Comparison of ENCODE assay signal across 10 mouse cellular contexts in the genomic region with DNA sequence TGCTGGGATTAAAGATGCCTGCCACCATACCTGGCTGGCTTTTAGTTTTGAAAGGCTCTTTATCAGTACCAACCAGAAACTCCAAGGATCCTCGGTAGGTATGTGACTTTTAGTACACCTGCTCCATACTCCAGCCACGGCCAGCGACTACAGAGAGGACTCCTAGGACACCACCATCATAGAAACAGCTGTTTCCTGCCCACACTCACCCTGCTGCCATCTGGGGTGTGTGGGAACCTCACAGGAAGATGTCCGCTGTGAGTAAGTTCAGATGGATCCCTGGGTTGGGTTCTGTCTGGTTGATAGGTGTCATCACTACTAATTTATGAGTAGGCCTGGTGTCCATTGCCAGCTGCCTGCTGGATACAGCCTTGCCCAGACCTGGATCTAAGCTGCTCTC.
"Had no signal": no experiment of that assay in that cellular context is flagged by ENCODE, and none has a peak within 500 bp of the region (broad histone marks: within the 10 kb centered on the region; RNA-seq: fewer than 3 reads in every experiment).

No protein-coding gene starts in this region.

- H3K27me3 ChIP-seq: liver, embryonic 12.5 days; lung, embryonic 15.5 days; midbrain, embryonic 12.5 days; neural tube, embryonic 15.5 days had no signal

- H3K4me1 ChIP-seq: midbrain, embryonic 12.5 days; neural tube, embryonic 15.5 days had no signal

- DNase-seq: kidney, adult 11 months; kidney, adult 9 months; kidney, postnatal 36 days; lung, postnatal 14 days had no signal

- H3K4me3 ChIP-seq: limb, embryonic 10.5 days; liver, embryonic 12.5 days; lung, embryonic 15.5 days; midbrain, embryonic 12.5 days; neural tube, embryonic 15.5 days had no signal

- H3K9ac ChIP-seq: liver, embryonic 12.5 days; lung, embryonic 15.5 days; midbrain, embryonic 12.5 days; neural tube, embryonic 15.5 days had no signal

- H3K36me3 ChIP-seq: limb, embryonic 10.5 days; liver, embryonic 12.5 days; lung, embryonic 15.5 days; midbrain, embryonic 12.5 days had no signal

- H3K4me2 ChIP-seq: liver, embryonic 12.5 days; lung, embryonic 15.5 days; midbrain, embryonic 12.5 days; neural tube, embryonic 15.5 days had no signal

- H3K27ac ChIP-seq: kidney, postnatal 0 days; liver, embryonic 12.5 days; lung, embryonic 15.5 days; midbrain, embryonic 12.5 days; neural tube, embryonic 15.5 days had no signal

- ATAC-seq: liver, embryonic 12.5 days had no signal

- H3K9me3 ChIP-seq: limb, embryonic 10.5 days; liver, embryonic 12.5 days; lung, embryonic 15.5 days; midbrain, embryonic 12.5 days; neural tube, embryonic 15.5 days had no signal
